Mouse (Mus musculus): Measurements from ENCODE around the gene Igfbp5.

DNA sequence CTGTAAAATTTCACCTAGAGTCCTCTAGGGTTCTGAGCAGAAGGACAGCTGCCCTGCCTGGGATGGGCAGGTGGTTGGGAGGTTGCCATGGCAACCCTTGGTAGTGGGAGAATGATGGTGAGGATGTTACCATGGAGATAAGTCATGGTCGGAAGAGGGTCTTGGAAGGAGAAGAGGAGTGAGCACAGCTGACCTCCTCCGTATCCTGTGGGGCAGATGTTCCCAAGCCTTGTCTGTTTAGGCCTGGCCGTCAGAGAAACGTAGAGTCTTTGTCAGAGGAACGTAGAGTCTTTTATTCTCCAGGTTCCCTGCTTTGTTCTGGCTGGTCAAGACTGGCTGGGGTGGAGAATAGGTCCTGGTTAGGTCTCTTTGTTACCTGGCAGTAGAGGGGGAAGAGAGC lies 15.8 kb downstream of the Igfbp5 start:
- no peak for TF ChIP-seq CTCF (IDR thresholded peaks at IDR 0.05; ENCODE audit: low read depth)
- no peak for TF ChIP-seq EP300 (IDR thresholded peaks at IDR 0.05; ENCODE audit: low read depth)

Data from heart, postnatal 0 days (tissue).